Mouse (Mus musculus) lung, embryonic 14.5 days (tissue): Measurements from ENCODE around the gene Mark4. TPM values are rescaled to one million over a fixed set of nuclear protein-coding genes. Genes with fewer than 3 reads are reported as not detected.

ENCODE experiments used
- ATAC-seq: fragments of 200-750 bp; cut with Nextera tagmentation; 2 replicates; pipeline ENCODE4 v1.8.0; 2017; ENCODE audit warnings: mild to moderate bottlenecking, moderate TSS enrichment, moderate library complexity; ENCODE audit not compliant: insufficient read depth
- DNase-seq: peaks from one replicate; pipeline ENCODE4 v3.0.0-alpha.2; 2015
- H3K27ac ChIP-seq: fragments of 300-500 bp; sonication (generic); 2 replicates; pipeline ENCODE4 v1.5.1; 2014; ENCODE audit warnings: low read depth, mild to moderate bottlenecking, moderate library complexity
- H3K27me3 ChIP-seq: fragments of 300-500 bp; sonication (generic); 2 replicates; pipeline ENCODE4 v1.6.1; 2014; ENCODE audit warnings: low read length, control low read depth; ENCODE audit not compliant: insufficient read depth
- H3K36me3 ChIP-seq: fragments of 300-500 bp; sonication (generic); 2 replicates; pipeline ENCODE4 v1.6.1; 2014; ENCODE audit warnings: control low read depth; ENCODE audit not compliant: insufficient read depth
- H3K4me1 ChIP-seq: fragments of 300-500 bp; sonication (generic); 2 replicates; pipeline ENCODE4 v1.6.1; 2014; ENCODE audit warnings: antibody characterized with exemption, control low read depth; ENCODE audit not compliant: insufficient read depth
- H3K4me2 ChIP-seq: fragments of 300-500 bp; sonication (generic); 2 replicates; pipeline ENCODE4 v1.6.1; 2014; ENCODE audit warnings: mild to moderate bottlenecking
- H3K4me3 ChIP-seq: fragments of 300-500 bp; sonication (generic); 2 replicates; pipeline ENCODE4 v1.5.1; 2014; ENCODE audit warnings: low read depth, low read length
- H3K9ac ChIP-seq: fragments of 300-500 bp; sonication (generic); 2 replicates; pipeline ENCODE4 v1.6.1; 2014
- H3K9me3 ChIP-seq: fragments of 300-500 bp; sonication (generic); 2 replicates; pipeline ENCODE4 v1.6.1; 2016; ENCODE audit warnings: low read depth, low read length, control low read depth
- CTCF ChIP-seq: IDR thresholded peaks from 2 replicates; pipeline ENCODE4 v1.5.1; 2016; ENCODE audit warnings: antibody characterized with exemption, low read depth
- WGBS: fragments of 180-500 bp; shearing (Covaris S2); extraction: QIAGEN DNeasy Blood & Tissue Kit; methylation state at CpG from one replicate; pipeline ENCODE4 v1.1.7; 2014; 5-methylcytosine and 5-hydroxymethylcytosine counted together
- polyA plus RNA-seq: library from polyadenylated mRNA; unstranded; fragments of >200 nt; fragmentation: Nextera tagmentation; extraction: Ambion mirVana; gene quantifications from 2 replicates; pipeline ENCODE4 v1.2.1, GENCODE M21; 2014

Gene Mark4
- polyA plus RNA-seq, 1 experiment from 2014 or later, result 11.1 TPM

DNA sequence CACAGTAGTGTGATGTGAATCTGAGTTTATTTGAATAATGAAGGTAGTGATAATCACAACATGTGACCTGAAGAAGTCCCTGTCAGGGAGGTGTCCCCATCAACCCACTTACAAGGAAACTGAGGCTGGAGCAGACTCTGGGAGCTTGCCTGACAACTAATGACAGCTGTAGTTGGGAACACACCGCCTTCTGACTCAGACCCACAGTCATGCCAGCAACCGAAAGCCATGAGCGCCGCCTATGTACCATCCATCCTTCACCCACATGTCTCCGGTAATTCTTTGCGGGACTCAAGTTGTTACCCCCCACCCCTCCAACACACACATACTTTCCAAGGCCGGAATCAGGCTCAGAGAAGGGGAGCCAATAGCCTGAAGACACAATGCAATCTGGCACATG, 2.0 kb downstream of the Mark4 start:
- ATAC-seq (no peak), DNase-seq (no peak)
- H3K9ac ChIP-seq, result no peak overlapping the region
- H3K27me3 ChIP-seq, result no peaks in the 10 kb centered on the region
- peak overlapping the region; percentile 84; the same call in 1 of the 2 replicates for H3K4me3 ChIP-seq
- peak overlapping the region; percentile 94 for H3K4me2 ChIP-seq
- H3K9me3 ChIP-seq, result no peaks in the 10 kb centered on the region
- TF ChIP-seq CTCF, result no peak
- H3K27ac ChIP-seq, result no peak overlapping the region
- no peaks in the 10 kb centered on the region for H3K4me1 ChIP-seq
- H3K36me3 ChIP-seq, result peaks cover 17% of the 10 kb centered on the region
- WGBS, result 90% methylated on average over 7 of the region's 7 CpGs

DNA sequence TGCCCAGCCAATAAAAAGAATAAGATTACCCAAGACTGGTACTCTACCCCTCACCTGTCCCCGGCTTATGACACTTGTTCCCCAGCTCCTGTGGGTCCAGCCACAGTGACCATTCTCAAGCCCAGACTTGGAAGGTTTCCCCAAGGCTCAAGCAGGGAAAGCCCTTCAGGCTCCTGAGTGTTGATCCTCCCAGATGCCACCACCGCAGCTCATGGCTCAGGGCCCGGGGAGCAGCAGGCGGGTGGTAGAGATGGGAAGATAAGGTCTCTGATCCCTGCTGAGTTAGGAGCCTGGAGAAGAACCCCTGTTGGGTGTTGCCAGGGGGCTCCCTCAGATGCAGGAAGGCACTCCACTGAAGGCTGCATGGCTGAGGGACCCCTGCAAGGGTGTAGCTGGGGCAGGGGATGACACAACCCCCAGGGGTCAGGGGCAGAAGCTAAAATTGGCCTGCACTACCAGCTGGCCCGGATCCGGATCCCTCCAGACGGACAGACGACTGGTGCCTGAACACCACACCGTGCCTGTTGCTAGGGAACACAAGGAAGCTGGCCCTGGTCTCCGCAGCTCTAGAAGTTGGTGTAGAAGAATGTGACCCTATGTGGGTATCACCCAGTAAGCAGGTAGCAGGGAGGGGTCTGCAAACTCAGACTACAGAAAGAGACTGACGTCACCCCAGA, 2.7 kb downstream of the Mark4 start:
- Histone ChIP-seq H3K4me3 (no peak overlapping the region), H3K9ac (no peak overlapping the region), H3K27me3 (no peaks in the 10 kb centered on the region), H3K36me3 (peaks cover 24% of the 10 kb centered on the region), H3K4me2 (no peak overlapping the region; the same call in 1 of the 2 replicates), H3K4me1 (no peaks in the 10 kb centered on the region), H3K9me3 (no peaks in the 10 kb centered on the region), H3K27ac (no peak overlapping the region)
- TF ChIP-seq CTCF, result no peak
- WGBS, result 66% methylated on average over 11 of the region's 11 CpGs
- ATAC-seq (no peak), DNase-seq (no peak)

DNA sequence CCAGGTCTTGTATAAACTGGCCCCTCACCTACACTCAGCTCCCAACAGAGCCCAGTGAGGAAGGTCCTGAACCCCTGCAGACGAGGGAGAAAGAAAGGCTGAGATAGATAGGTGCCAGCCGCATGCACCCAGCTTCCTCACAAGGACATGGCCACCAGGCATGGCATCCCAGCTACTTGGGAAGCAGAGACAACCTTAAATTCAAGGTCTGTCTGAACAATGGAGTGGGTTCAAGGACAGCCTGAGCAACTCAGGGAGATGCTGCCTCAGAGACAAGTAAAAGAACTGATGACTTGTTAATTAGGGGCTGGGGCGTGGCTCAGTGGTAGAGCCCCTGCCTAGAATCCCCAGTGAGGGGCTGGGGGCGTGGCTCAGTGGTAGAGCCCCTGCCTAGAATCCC, 3.4 kb downstream of the Mark4 start:
- DNase-seq (no peak), ATAC-seq (no peak)
- Histone ChIP-seq H3K9ac (no peak overlapping the region), H3K9me3 (no peaks in the 10 kb centered on the region), H3K4me3 (no peak overlapping the region), H3K4me1 (no peaks in the 10 kb centered on the region), H3K27ac (no peak overlapping the region), H3K27me3 (no peaks in the 10 kb centered on the region), H3K4me2 (no peak overlapping the region), H3K36me3 (peaks cover 31% of the 10 kb centered on the region)
- no peak for TF ChIP-seq CTCF
- 89% methylated on average over 4 of the region's 4 CpGs for WGBS

DNA sequence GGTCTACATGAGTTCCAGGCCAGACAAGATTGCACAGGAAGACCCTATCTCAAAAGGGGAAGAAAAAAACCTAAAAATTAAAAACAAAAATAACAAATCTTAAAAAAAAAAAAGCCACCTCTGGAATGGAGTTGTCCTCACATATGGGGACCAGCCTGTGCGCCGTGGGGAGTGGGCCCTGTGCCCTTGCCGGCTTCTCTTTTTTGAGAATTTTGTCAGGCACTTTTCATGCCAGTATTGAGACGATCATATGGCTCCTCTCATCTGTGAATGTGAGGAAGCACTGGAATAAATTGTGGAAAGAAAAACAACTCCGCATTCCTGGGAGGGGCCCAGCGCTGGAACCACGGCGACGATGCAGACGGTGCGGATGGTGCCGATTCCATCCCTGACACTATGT, 9.5 kb downstream of the Mark4 start:
- 72% methylated on average over 12 of the region's 12 CpGs for WGBS
- Histone ChIP-seq H3K4me2 (no peak overlapping the region), H3K9me3 (no peaks in the 10 kb centered on the region), H3K4me3 (no peak overlapping the region), H3K9ac (no peak overlapping the region), H3K27ac (no peak overlapping the region), H3K4me1 (no peaks in the 10 kb centered on the region), H3K36me3 (peaks cover 76% of the 10 kb centered on the region), H3K27me3 (no peaks in the 10 kb centered on the region)
- no peak for TF ChIP-seq CTCF
- ATAC-seq, result no peak
- DNase-seq, result no peak

DNA sequence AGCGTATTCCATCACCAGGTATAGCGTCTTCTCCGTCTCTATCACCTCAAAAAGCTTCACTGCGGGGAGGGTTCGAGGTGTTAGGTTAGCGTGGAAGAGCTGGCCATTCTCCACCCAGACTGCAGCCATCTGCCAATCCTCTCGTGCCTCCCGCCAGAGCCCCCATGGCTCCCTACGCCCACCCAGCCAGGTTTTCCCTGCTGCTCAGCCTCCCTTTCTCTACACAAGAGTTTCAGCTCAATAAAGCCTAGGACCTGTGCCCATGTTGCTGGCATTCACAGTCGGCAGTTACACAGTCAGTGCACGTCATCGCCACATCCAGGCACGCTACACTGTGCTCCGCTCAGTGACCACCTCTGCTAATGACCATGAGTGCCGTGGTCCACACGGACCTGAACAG, 10.9 kb downstream of the Mark4 start:
- H3K9ac ChIP-seq, result no peak overlapping the region
- TF ChIP-seq CTCF, result no peak
- no peak overlapping the region for H3K4me2 ChIP-seq
- no peaks in the 10 kb centered on the region for H3K9me3 ChIP-seq
- H3K4me3 ChIP-seq, result no peak overlapping the region
- H3K27me3 ChIP-seq, result no peaks in the 10 kb centered on the region
- no peak for DNase-seq
- no peak overlapping the region for H3K27ac ChIP-seq
- no peak for ATAC-seq
- WGBS, result 90% methylated on average over 16 of the region's 16 CpGs
- H3K36me3 ChIP-seq, result peaks cover 83% of the 10 kb centered on the region
- H3K4me1 ChIP-seq, result no peaks in the 10 kb centered on the region

DNA sequence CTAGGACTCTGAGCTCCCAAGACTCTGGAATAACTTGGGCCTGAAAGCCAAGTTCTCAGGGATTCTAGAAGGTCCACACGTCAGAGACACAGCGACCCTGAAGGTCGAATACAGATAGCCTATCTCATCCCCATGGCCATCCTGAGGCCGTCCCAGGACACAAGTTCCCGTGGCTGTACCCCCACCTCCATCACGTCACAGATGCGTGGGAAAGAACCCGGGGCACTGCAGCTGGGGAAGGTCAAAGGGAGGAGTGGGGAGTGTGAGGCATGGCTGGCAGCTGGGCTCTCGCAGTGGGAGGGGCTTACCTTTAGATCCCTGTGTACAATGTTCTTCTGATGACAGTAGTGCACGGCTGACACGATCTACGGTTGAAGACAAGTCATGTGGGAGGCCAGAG, 13.8 kb downstream of the Mark4 start:
- no peaks in the 10 kb centered on the region for H3K4me1 ChIP-seq
- DNase-seq (no peak), ATAC-seq (no peak)
- H3K9me3 ChIP-seq, result no peaks in the 10 kb centered on the region
- no peak overlapping the region for H3K4me3 ChIP-seq
- H3K36me3 ChIP-seq, result peaks cover 87% of the 10 kb centered on the region
- no peak overlapping the region for H3K4me2 ChIP-seq
- no peak overlapping the region for H3K9ac ChIP-seq
- TF ChIP-seq CTCF, result no peak
- H3K27ac ChIP-seq, result no peak overlapping the region
- H3K27me3 ChIP-seq, result no peaks in the 10 kb centered on the region
- 71% methylated on average over 12 of the region's 12 CpGs for WGBS

DNA sequence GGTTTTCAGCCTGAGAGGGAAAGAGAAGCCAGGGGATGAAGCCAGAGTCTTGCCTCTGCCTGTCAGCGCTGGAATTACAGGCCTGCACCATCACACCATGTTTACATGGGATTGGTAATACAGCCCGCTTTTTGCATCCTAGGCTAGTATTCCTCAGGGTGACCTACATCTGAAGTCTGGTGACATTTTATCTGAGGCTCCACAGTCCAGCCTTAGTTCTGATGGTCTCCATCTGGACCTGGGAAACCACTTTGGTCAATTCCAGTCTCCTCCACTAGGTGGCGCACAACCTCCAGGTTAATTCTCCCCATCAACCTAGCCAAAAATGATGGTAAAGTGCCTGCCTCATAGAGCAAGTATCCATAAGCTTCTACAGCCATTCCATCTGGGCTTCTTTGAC, 15.3 kb downstream of the Mark4 start:
- DNase-seq (peak; percentile 92), ATAC-seq (peak; percentile 45; the same call in 1 of the 2 replicates)
- Histone ChIP-seq H3K4me2 (no peak overlapping the region), H3K4me3 (no peak overlapping the region), H3K27ac (no peak overlapping the region), H3K9ac (no peak overlapping the region), H3K4me1 (no peaks in the 10 kb centered on the region), H3K36me3 (peaks cover 84% of the 10 kb centered on the region), H3K9me3 (no peaks in the 10 kb centered on the region), H3K27me3 (no peaks in the 10 kb centered on the region)
- peak; percentile 95 for TF ChIP-seq CTCF
- 39% methylated on average over 3 of the region's 3 CpGs for WGBS
